Mouse (Mus musculus) limb, embryonic 12.5 days (tissue): ENCODE measurements around the gene Mtrr. TPM values are rescaled to one million over a fixed set of nuclear protein-coding genes. Genes with fewer than 3 reads are reported as not detected.

ENCODE experiments used
- ATAC-seq: fragments of 200-750 bp; cut with Nextera tagmentation; 2 replicates; pipeline ENCODE4 v1.8.0; 2017; ENCODE audit warnings: low read depth, moderate TSS enrichment; ENCODE audit not compliant: insufficient number of reproducible peaks, insufficient read depth, low FRiP score, low TSS enrichment
- H3K27ac ChIP-seq: fragments of 300-500 bp; sonication (generic); 2 replicates; pipeline ENCODE4 v1.5.1; 2016; ENCODE audit warnings: mild to moderate bottlenecking, moderate library complexity
- H3K27me3 ChIP-seq: fragments of 300-500 bp; sonication (generic); 2 replicates; pipeline ENCODE4 v1.6.1; 2016; ENCODE audit warnings: mild to moderate bottlenecking, moderate library complexity
- H3K36me3 ChIP-seq: fragments of 300-500 bp; sonication (generic); 2 replicates; pipeline ENCODE4 v1.6.1; 2016; ENCODE audit warnings: mild to moderate bottlenecking, moderate library complexity
- H3K4me1 ChIP-seq: fragments of 300-500 bp; sonication (generic); replicated peaks from 2 replicates; pipeline ENCODE4 v1.6.1; 2016
- H3K4me2 ChIP-seq: fragments of 300-500 bp; sonication (generic); 2 replicates; pipeline ENCODE4 v1.6.1; 2016; ENCODE audit warnings: mild to moderate bottlenecking, moderate library complexity
- H3K4me3 ChIP-seq: fragments of 300-500 bp; sonication (generic); replicated peaks from 2 replicates; pipeline ENCODE4 v1.5.1; 2016; ENCODE audit warnings: mild to moderate bottlenecking
- H3K9ac ChIP-seq: fragments of 300-500 bp; sonication (generic); replicated peaks from 2 replicates; pipeline ENCODE4 v1.6.1; 2016; ENCODE audit warnings: mild to moderate bottlenecking, moderate library complexity
- H3K9me3 ChIP-seq: fragments of 300-500 bp; sonication (generic); 2 replicates; pipeline ENCODE4 v1.6.1; 2016; ENCODE audit warnings: mild to moderate bottlenecking, moderate library complexity
- WGBS: fragments of 180-500 bp; shearing (Covaris S2); methylation state at CpG from one replicate; pipeline ENCODE4 v1.1.7; 2016; 5-methylcytosine and 5-hydroxymethylcytosine counted together
- polyA plus RNA-seq: library from polyadenylated mRNA; unstranded; fragments of >200 nt; fragmentation: Nextera tagmentation; extraction: Ambion mirVana; gene quantifications from 2 replicates; pipeline ENCODE4 v1.2.1, GENCODE M21; 2016

Gene Mtrr
- 20.9 and 22.7 TPM in 2 replicates for polyA plus RNA-seq

DNA sequence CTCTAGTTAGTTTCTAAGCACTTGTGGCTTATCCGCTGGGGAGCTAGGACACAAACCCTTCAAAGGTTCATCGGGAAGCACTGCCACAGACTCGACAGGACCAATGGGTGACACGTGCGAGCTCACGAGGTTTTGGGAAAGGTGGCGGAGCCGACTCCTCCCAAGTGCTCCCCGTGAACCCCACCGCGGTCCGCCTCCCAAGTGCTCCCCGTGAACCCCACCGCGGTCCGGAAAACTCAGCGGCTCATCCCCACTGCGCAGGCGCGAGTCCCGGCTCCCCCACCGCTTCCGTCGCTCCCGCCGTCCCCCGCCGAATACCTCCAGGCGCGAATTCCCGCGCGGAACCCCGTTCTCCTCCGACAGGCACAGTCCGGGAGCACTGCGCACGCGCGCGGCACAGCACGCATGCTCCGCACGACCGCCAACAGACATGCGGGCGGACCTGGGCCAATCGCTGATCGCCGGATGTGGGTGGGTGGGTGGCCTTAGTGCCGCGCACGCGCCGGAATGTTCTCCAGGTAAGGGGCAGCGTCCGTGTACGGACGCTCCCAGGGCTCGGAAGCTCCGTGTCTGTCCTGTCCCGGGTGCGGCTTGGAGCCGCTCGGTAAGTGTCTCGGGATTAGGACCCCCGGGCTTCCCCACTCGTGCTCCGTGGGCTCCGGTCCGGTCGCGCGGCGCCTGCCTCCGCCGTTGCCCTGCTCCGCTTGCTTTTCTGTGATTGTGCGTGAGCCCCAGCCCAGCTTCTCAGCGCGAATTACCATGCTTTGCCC is at the start of gene Mtrr, which contains the start of gene Fastkd3:
Gene Mtrr (minus strand): TSS at position 403 of the 770 bp plus-strand sequence.
Gene Fastkd3 (plus strand): TSS at position 488 of the 770 bp plus-strand sequence.
- Histone ChIP-seq H3K4me1 (peaks cover 14% of the 10 kb centered on the region), H3K27me3 (no peaks in the 10 kb centered on the region), H3K4me3 (peak within 1 kb of the TSS; percentile 77), H3K9ac (peak within 1 kb of the TSS; percentile 79), H3K27ac (peak within 1 kb of the TSS; percentile 78), H3K36me3 (peaks cover 56% of the 10 kb centered on the region), H3K9me3 (no peaks in the 10 kb centered on the region), H3K4me2 (peak within 1 kb of the TSS; percentile 87)
- ATAC-seq: peak; percentile 100
- WGBS: under 1% methylated on average over 81 of the region's 81 CpGs

DNA sequence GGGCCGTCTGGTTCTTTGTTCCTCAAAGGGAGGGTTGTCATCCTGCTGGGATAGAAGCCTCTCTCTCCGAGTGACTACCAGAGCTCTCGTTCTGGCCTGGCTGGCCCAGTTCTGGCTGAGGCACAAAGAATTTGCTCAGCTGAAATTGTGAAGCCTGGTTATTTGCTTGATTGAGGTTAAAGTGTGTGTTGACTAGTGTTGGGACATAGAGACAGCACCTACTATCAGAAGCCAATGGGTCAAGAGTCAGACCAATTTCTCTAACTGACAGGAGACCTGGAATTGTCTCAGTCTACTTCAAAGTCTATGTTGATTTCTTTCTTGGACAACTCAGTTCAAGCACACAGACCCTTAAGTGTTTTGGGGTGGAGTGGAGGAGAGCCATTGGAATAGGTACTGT is 45.1 kb upstream of the Mtrr start:
- WGBS: 78% methylated on average over 3 of the region's 3 CpGs
- Histone ChIP-seq H3K9ac (no peak overlapping the region), H3K4me1 (no peaks in the 10 kb centered on the region), H3K27ac (no peak overlapping the region), H3K9me3 (no peaks in the 10 kb centered on the region), H3K27me3 (no peaks in the 10 kb centered on the region), H3K36me3 (no peaks in the 10 kb centered on the region), H3K4me3 (no peak overlapping the region), H3K4me2 (no peak overlapping the region)
- no peak for ATAC-seq

DNA sequence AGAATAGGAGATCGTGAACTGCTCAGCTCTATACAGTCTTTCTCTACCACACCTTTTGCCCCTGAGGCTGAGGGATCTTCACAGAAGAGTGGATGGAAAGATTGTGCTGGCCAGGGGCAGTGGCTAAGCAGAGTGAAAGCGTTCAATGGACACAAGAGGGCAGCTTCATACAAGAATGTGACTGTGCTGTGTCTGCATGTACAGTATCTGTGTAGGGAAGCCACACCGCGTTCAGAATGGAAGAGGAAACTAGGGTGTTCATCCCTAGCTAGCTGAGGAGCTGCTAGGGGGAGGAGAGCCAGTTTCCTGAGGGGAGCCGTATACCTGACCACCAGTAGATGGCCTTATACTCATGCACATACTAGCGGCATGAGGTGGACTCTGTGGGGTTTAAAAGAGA is 40.8 kb upstream of the Mtrr start:
- no peak overlapping the region for H3K27ac ChIP-seq
- no peaks in the 10 kb centered on the region for H3K36me3 ChIP-seq
- 69% methylated on average over 6 of the region's 6 CpGs for WGBS
- H3K4me1 ChIP-seq: no peaks in the 10 kb centered on the region
- no peak overlapping the region for H3K4me3 ChIP-seq
- no peak overlapping the region for H3K4me2 ChIP-seq
- no peaks in the 10 kb centered on the region for H3K9me3 ChIP-seq
- H3K9ac ChIP-seq: no peak overlapping the region
- no peak for ATAC-seq
- H3K27me3 ChIP-seq: no peaks in the 10 kb centered on the region

DNA sequence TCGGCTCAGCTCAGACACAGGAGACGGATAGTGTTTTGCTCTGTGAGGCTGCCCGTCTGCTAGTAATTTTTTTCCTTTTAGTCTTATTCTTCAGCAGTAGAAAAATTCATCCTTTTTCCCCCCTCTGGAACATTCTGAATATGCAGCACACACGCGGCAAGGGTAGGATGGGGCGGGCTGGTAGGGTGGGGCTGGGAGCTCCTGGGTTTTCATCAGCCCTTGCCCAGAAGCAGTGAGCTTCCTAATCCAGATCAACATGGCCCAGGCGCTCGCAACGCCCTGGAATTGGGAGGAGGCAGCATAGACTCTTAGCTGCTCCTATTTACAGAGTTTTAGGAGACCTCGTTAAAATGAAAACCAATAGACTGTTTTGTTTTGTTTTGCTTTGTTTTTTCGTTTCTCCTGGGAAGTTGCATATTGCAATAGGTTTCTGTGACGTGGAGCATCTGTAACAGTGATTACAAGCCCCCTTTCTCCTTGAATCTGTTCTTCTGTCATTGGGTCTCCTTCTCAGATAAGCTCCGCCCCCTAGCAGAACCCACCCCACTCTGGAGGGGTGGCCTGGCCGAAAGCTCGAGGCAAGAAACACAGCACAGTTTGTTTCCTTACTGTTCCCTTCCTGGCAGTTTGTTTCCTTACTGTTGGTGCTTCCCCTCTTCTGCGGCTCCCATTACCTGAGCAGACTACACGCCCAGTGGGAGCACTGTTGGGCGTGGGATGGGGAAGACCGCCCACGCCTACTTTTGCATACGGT is 25.9 kb upstream of the Mtrr start:
- Histone ChIP-seq H3K27me3 (no peaks in the 10 kb centered on the region), H3K4me3 (peak overlapping the region; percentile 17; the same call in 1 of the 2 replicates), H3K36me3 (no peaks in the 10 kb centered on the region), H3K9ac (no peak overlapping the region), H3K4me2 (peak overlapping the region; percentile 45), H3K27ac (peak overlapping the region; percentile 66; the same call in 1 of the 2 replicates), H3K9me3 (no peaks in the 10 kb centered on the region), H3K4me1 (no peaks in the 10 kb centered on the region)
- ATAC-seq: peak; percentile 40; the same call in 1 of the 2 replicates
- 46% methylated on average over 21 of the region's 21 CpGs for WGBS

DNA sequence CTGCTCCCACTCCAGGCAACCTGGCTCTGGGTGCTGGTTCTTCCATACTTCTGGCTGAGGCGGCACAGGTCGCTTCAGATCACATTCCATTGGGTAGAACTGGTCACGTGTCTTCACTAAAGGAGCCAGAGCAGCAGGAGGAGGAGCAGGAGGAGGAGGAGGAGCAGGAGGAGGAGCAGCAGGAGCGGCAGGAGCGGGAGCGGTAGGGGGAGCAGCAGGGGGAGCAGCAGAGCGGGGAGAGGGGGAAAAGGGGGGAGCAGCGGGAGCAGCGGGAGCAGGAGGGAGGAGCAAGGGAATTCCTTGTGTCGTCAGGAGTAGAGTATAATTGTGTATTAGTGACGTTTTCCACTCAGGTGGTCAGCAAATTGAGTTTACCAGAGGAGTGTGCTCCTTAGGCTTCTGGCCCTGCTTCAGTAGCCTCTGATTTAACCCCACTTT is 23.8 kb upstream of the Mtrr start:
- Histone ChIP-seq H3K27ac (no peak overlapping the region), H3K36me3 (no peaks in the 10 kb centered on the region), H3K4me1 (0 out of 2 replicates have a peak, but pooled peaks cover 7% of the 10 kb centered on the region), H3K9me3 (no peaks in the 10 kb centered on the region), H3K27me3 (no peaks in the 10 kb centered on the region), H3K9ac (no peak overlapping the region), H3K4me2 (peak overlapping the region; percentile 44), H3K4me3 (peak overlapping the region; percentile 24)
- ATAC-seq: peak; percentile 57; the same call in 1 of the 2 replicates
- 0% methylated on average over 11 of the region's 11 CpGs for WGBS

DNA sequence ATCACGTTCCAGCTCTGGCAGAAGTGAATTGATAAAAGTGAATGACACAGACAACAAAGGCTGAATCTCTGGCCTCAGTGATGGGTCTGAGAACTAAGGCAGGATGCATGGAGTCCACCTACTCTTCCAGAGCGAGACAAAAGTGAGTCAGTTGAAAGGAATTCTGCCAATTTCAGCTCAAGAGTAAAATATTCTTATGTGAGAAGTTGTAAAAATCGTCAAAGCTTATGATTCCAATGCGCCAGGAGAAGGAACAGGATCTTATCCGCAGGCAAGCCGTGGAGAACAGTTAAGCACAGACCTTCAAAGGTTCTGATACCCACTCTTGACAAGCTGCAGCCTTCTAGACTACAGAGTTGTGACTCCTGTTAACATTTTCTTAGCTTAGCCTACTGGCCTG is 21.1 kb upstream of the Mtrr start:
- no peak for ATAC-seq
- Histone ChIP-seq H3K27ac (no peak overlapping the region), H3K9ac (no peak overlapping the region), H3K4me3 (no peak overlapping the region), H3K27me3 (peaks cover 4% of the 10 kb centered on the region; the same call in 1 of the 2 replicates), H3K36me3 (no peaks in the 10 kb centered on the region), H3K4me2 (no peak overlapping the region), H3K4me1 (0 out of 2 replicates have a peak, but pooled peaks cover 7% of the 10 kb centered on the region), H3K9me3 (no peaks in the 10 kb centered on the region)
- 86% methylated on average over 6 of the region's 6 CpGs for WGBS

DNA sequence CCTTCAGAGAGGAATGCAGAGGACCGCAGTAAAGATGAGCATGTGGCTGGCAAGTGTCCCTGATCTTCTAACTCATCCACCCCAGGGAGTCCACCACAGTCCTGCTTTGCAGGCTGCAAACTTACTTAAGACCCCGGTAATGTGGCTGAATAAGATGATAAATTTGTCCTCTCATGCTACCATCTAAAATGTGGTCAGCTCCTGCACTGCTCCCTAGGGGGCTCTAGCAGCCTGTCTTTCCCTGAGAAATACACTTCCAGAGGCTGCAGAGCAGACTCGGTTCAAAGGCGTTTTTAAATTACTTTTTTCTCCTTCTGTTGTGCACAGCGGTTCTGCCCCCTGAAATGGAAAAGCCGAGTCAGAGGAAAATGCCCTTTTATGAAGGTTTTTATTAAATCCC is 19.2 kb upstream of the Mtrr start:
- no peak overlapping the region for H3K9ac ChIP-seq
- no peak overlapping the region for H3K4me3 ChIP-seq
- 21% methylated on average over 6 of the region's 6 CpGs for WGBS
- H3K9me3 ChIP-seq: no peaks in the 10 kb centered on the region
- peaks cover 7% of the 10 kb centered on the region; the same call in 1 of the 2 replicates for H3K4me1 ChIP-seq
- H3K27ac ChIP-seq: 0 out of 2 replicates have a peak overlapping the region, but pooled peaks have one; percentile 19
- ATAC-seq: no peak
- peaks cover 4% of the 10 kb centered on the region; the same call in 1 of the 2 replicates for H3K27me3 ChIP-seq
- H3K4me2 ChIP-seq: no peak overlapping the region
- H3K36me3 ChIP-seq: no peaks in the 10 kb centered on the region

DNA sequence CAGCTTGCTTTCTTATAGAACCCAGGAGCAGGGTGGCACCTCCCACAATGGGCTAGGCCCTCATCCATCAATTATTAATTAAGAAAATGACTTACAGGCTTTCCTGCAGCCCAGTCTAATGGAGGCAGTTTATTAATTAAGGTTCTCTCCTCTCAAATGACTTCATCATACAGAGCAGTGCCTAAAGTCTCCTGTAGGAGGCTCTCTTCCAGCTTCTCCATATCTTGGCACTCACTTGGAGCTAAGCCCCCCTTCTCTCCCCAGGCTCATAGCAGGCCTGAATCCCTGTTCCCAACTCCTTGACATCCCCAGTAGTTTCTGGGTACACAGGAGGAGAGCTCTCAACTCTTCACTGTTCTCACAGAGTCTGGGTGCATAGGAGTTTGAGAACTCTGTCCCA is 17.0 kb upstream of the Mtrr start:
- Histone ChIP-seq H3K4me2 (no peak overlapping the region), H3K9me3 (no peaks in the 10 kb centered on the region), H3K27ac (no peak overlapping the region), H3K9ac (no peak overlapping the region), H3K27me3 (peaks cover 4% of the 10 kb centered on the region; the same call in 1 of the 2 replicates), H3K4me3 (no peak overlapping the region), H3K4me1 (peaks cover 7% of the 10 kb centered on the region; the same call in 1 of the 2 replicates), H3K36me3 (peaks cover 3% of the 10 kb centered on the region; the same call in 1 of the 2 replicates)
- ATAC-seq: no peak

DNA sequence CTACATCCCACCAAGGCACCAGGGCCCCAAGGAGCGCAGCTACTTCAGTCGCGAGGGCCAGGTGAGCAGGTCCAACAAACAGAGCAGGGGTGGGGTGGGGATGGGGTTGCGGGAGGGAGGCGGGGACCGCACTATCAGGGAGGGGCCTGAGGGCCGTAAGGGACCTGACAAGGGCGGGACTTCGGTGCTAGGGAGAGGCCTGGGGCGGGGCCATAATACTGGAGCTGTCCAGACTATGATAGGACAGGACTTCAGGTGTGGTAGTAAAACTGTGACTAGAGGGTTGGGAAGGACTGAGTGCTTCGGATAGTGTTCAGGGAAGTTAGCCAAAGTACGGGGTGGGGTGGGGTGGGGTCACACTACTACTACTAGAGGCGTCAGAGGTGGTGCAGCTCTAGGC is 15.7 kb upstream of the Mtrr start:
- H3K4me3 ChIP-seq: peak overlapping the region; percentile 24
- 10% methylated on average over 13 of the region's 13 CpGs for WGBS

DNA sequence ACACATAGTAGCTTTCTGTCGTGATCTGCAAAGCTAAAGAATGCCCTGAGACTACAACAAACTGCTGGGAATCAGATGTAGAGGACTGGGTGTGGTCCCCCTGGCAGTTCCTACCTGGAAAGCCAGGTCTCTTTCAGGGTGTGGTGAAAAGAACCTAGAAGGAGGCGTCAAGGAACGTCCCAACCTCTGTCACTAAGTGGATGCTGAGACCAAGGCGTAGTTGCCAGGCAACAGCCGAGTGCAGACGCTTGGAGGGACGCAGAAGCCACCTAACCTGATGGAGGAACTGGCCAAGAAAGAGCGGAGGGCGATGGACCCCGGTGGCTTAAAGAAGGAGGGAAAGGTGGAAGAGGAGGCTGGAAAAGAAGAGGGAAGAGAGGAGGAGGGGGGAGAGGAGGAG is 15.2 kb upstream of the Mtrr start, which contains the start of gene 1700001L19Rik:
Gene 1700001L19Rik (plus strand): TSS at position 223 of the 400 bp plus-strand sequence.
- H3K36me3 ChIP-seq: peaks cover 13% of the 10 kb centered on the region
- H3K27me3 ChIP-seq: peaks cover 4% of the 10 kb centered on the region; the same call in 1 of the 2 replicates
- WGBS: 10% methylated on average over 10 of the region's 10 CpGs
- peaks cover 7% of the 10 kb centered on the region; the same call in 1 of the 2 replicates for H3K4me1 ChIP-seq
- no peak within 1 kb of the TSS for H3K9ac ChIP-seq
- H3K27ac ChIP-seq: no peak within 1 kb of the TSS
- peak within 1 kb of the TSS; percentile 49 for H3K4me2 ChIP-seq
- peak within 1 kb of the TSS; percentile 24 for H3K4me3 ChIP-seq
- ATAC-seq: no peak
- no peaks in the 10 kb centered on the region for H3K9me3 ChIP-seq

More for the DNA sequence above, 15.7 kb upstream of the Mtrr start:
- Histone ChIP-seq H3K4me1 (peaks cover 7% of the 10 kb centered on the region; the same call in 1 of the 2 replicates), H3K4me2 (peak overlapping the region; percentile 49), H3K27me3 (peaks cover 4% of the 10 kb centered on the region; the same call in 1 of the 2 replicates), H3K9ac (no peak overlapping the region), H3K36me3 (peaks cover 9% of the 10 kb centered on the region), H3K9me3 (no peaks in the 10 kb centered on the region), H3K27ac (no peak overlapping the region)
- 0 out of 2 replicates have a peak, but pooled peaks have one; percentile 17 for ATAC-seq

DNA sequence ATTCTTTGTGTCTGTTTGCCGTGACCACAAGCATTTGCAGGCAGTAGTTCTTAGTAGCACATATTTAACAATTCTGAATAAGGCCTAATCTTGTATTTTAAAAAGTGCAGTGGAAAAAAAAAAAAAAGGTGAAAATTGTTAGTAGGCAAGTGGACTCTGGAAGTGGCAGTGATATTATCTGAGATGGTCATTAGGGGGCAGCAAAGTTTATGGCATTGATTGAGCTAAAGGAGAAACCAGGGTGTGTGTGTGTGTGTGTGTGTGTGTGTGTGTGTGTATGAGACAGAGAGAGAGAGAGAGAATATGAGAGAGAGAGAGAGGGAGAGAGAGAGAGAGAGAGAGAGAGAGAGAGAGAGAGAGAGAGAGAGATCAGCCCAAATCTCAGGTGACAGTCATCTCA is 11.8 kb upstream of the Mtrr start:
- Histone ChIP-seq H3K4me2 (no peak overlapping the region), H3K9me3 (no peaks in the 10 kb centered on the region), H3K4me3 (no peak overlapping the region), H3K9ac (no peak overlapping the region), H3K36me3 (peaks cover 47% of the 10 kb centered on the region), H3K4me1 (no peaks in the 10 kb centered on the region; the same call in 1 of the 2 replicates), H3K27me3 (peaks cover 4% of the 10 kb centered on the region; the same call in 1 of the 2 replicates), H3K27ac (no peak overlapping the region)
- 88% methylated on average over 1 of the region's 1 CpGs for WGBS
- ATAC-seq: no peak
